Mouse (Mus musculus) kidney, postnatal 10 days (tissue): Measurements from ENCODE around the gene Pea15a.
"Not testable (repeated sequence)": the region's sequence is repeated elsewhere in the genome, so short reads cannot be mapped to it uniquely, and the experiment has no call there.

Experiments
- DNase-seq: peaks from one replicate; pipeline ENCODE4 v3.0.0; 2021; ENCODE audit warnings: mixed read lengths

Pea15a gene

GRCm38 (mm10) chr1:172206141-172206917 is at the start of gene Pea15a:
Gene Pea15a, minus strand, starts transcription at chr1:172206804.
- peak; percentile 93 for DNase-seq

- peak; percentile 60 for DNase-seq
Observed at GRCm38 (mm10) chr1:172247679-172248078, 41.1 kb upstream of the Pea15a start.

GRCm38 (mm10) chr1:172247216-172247615 is 40.6 kb upstream of the Pea15a start:
- no peak for DNase-seq

- DNase-seq = not testable (repeated sequence)
Observed at GRCm38 (mm10) chr1:172244645-172245044, 38.0 kb upstream of the Pea15a start.

GRCm38 (mm10) chr1:172243547-172244205 is 37.1 kb upstream of the Pea15a start:
- peak; percentile 58 for DNase-seq

GRCm38 (mm10) chr1:172242401-172242800 is 35.8 kb upstream of the Pea15a start:
- DNase-seq = peak; percentile 70

- DNase-seq = peak; percentile 35
Observed at GRCm38 (mm10) chr1:172240945-172241708, 34.5 kb upstream of the Pea15a start.

- DNase-seq = no peak
Observed at GRCm38 (mm10) chr1:172229215-172229614, 22.6 kb upstream of the Pea15a start.

- no peak for DNase-seq
Observed at GRCm38 (mm10) chr1:172228209-172228608, 21.6 kb upstream of the Pea15a start.

- DNase-seq = no peak
Observed at GRCm38 (mm10) chr1:172221297-172222063, 14.9 kb upstream of the Pea15a start.

GRCm38 (mm10) chr1:172220414-172220813 is 13.8 kb upstream of the Pea15a start:
- peak; percentile 81 for DNase-seq

- DNase-seq = no peak
Observed at GRCm38 (mm10) chr1:172219451-172220406, 13.1 kb upstream of the Pea15a start, which contains the start of gene Casq1. Gene Casq1, minus strand, starts transcription at chr1:172219868.

- no peak for DNase-seq
Observed at GRCm38 (mm10) chr1:172218164-172218910, 11.7 kb upstream of the Pea15a start.

GRCm38 (mm10) chr1:172217148-172217547 is 10.5 kb upstream of the Pea15a start:
- peak; percentile 95 for DNase-seq

- no peak for DNase-seq
Observed at GRCm38 (mm10) chr1:172214748-172215147, 8.1 kb upstream of the Pea15a start.

- DNase-seq = no peak
Observed at GRCm38 (mm10) chr1:172213771-172214170, 7.2 kb upstream of the Pea15a start.

- no peak for DNase-seq
Observed at GRCm38 (mm10) chr1:172212776-172213175, 6.2 kb upstream of the Pea15a start.

- peak; percentile 59 for DNase-seq
Observed at GRCm38 (mm10) chr1:172207111-172207584, 544 bp upstream of the Pea15a start.

GRCm38 (mm10) chr1:172205741-172206087 is 890 bp downstream of the Pea15a start:
- peak; percentile 14 for DNase-seq
